In genomic region chr2:139875876-139876275, GRCm38 (mm10) we compare ENCODE assay signal across 25 mouse cellular contexts.
A peak's percentile ranks its signal among the peaks of the same experiment; 100 is the strongest.
DNase-seq lines count a peak whose midpoint lies in the region; ATAC-seq lines count a peak whose summit lies in the region.
"Had no signal": no experiment of that assay in that cellular context is flagged by ENCODE, and none has a peak within 500 bp of the region (broad histone marks: within the 10 kb centered on the region; RNA-seq: fewer than 3 reads in every experiment).

No protein-coding gene starts in this region.

- peak; percentile 32; the same call in 1 of the 2 replicates for ATAC-seq in forebrain, embryonic 11.5 days (replicated peaks; ENCODE audit: low FRiP score)
- no peak for ATAC-seq in forebrain, embryonic 12.5 days (ENCODE audit: low FRiP score)
- 0 out of 2 replicates have a peak, but pooled peaks have one; percentile 32 for ATAC-seq in midbrain, embryonic 12.5 days (ENCODE audit: low FRiP score, low read depth)
- no peak for ATAC-seq in midbrain, embryonic 15.5 days (replicated peaks)
- peak; percentile 11; the same call in 1 of the 2 replicates for ATAC-seq in neural tube, embryonic 11.5 days (ENCODE audit: insufficient read depth, low FRiP score, low TSS enrichment)
- ATAC-seq: activated CD4-positive, CD25-positive, alpha-beta regulatory T cell, adult 4 months; forebrain, embryonic 14.5 days had no signal

- H3K27me3 ChIP-seq in forebrain, embryonic 11.5 days (ENCODE audit: control insufficient read depth, insufficient read depth, low read length), result no peaks in the 10 kb centered on the region
- no peaks in the 10 kb centered on the region for H3K27me3 ChIP-seq in forebrain, embryonic 12.5 days
- no peaks in the 10 kb centered on the region for H3K27me3 ChIP-seq in midbrain, embryonic 12.5 days
- no peaks in the 10 kb centered on the region for H3K27me3 ChIP-seq in midbrain, embryonic 15.5 days (replicated peaks)
- no peaks in the 10 kb centered on the region for H3K27me3 ChIP-seq in neural tube, embryonic 11.5 days (ENCODE audit: control insufficient read depth, insufficient read depth, low read length)
- H3K27me3 ChIP-seq: CH12.LX; embryonic facial prominence, embryonic 15.5 days; hindbrain, embryonic 12.5 days; hindbrain, embryonic 15.5 days had no signal

- no peak overlapping the region for H3K9ac ChIP-seq in forebrain, embryonic 11.5 days (ENCODE audit: low read length)
- H3K9ac ChIP-seq in forebrain, embryonic 12.5 days, result no peak overlapping the region
- H3K9ac ChIP-seq in midbrain, embryonic 12.5 days (replicated peaks), result no peak overlapping the region
- no peak overlapping the region for H3K9ac ChIP-seq in midbrain, embryonic 15.5 days
- no peak overlapping the region for H3K9ac ChIP-seq in neural tube, embryonic 11.5 days (ENCODE audit: low read length)
- H3K9ac ChIP-seq: embryonic facial prominence, embryonic 15.5 days; hindbrain, embryonic 12.5 days; hindbrain, embryonic 15.5 days had no signal

- no peak overlapping the region for H3K4me2 ChIP-seq in forebrain, embryonic 11.5 days (ENCODE audit: low read depth, low read length, severe bottlenecking)
- H3K4me2 ChIP-seq in forebrain, embryonic 12.5 days, result no peak overlapping the region
- no peak overlapping the region for H3K4me2 ChIP-seq in midbrain, embryonic 12.5 days (replicated peaks)
- H3K4me2 ChIP-seq in midbrain, embryonic 15.5 days, result no peak overlapping the region
- no peak overlapping the region for H3K4me2 ChIP-seq in neural tube, embryonic 11.5 days (ENCODE audit: low read depth)
- H3K4me2 ChIP-seq: embryonic facial prominence, embryonic 15.5 days; heart, embryonic 11.5 days; hindbrain, embryonic 12.5 days; hindbrain, embryonic 15.5 days had no signal

- no peaks in the 10 kb centered on the region for H3K9me3 ChIP-seq in forebrain, embryonic 11.5 days (ENCODE audit: control insufficient read depth, low read length)
- no peaks in the 10 kb centered on the region for H3K9me3 ChIP-seq in forebrain, embryonic 12.5 days
- no peaks in the 10 kb centered on the region for H3K9me3 ChIP-seq in midbrain, embryonic 12.5 days
- H3K9me3 ChIP-seq in midbrain, embryonic 15.5 days, result no peaks in the 10 kb centered on the region
- H3K9me3 ChIP-seq in neural tube, embryonic 11.5 days (ENCODE audit: control insufficient read depth, low read length), result no peaks in the 10 kb centered on the region
- H3K9me3 ChIP-seq: embryonic facial prominence, embryonic 15.5 days; hindbrain, embryonic 12.5 days; hindbrain, embryonic 15.5 days had no signal

- 42% methylated on average over 3 of the region's 3 CpGs for WGBS in forebrain, embryonic 11.5 days
- WGBS in forebrain, embryonic 12.5 days, result 37% methylated on average over 3 of the region's 3 CpGs
- 61% methylated on average over 3 of the region's 3 CpGs for WGBS in midbrain, embryonic 12.5 days
- WGBS in midbrain, embryonic 15.5 days, result 61% methylated on average over 3 of the region's 3 CpGs
- WGBS in neural tube, embryonic 11.5 days, result 50% methylated on average over 3 of the region's 3 CpGs

- no peaks in the 10 kb centered on the region; the same call in 1 of the 2 replicates for H3K4me1 ChIP-seq in forebrain, embryonic 11.5 days (replicated peaks; ENCODE audit: control insufficient read depth, insufficient read depth, low read length)
- peaks cover 7% of the 10 kb centered on the region for H3K4me1 ChIP-seq in forebrain, embryonic 12.5 days
- peaks cover 6% of the 10 kb centered on the region for H3K4me1 ChIP-seq in midbrain, embryonic 12.5 days
- no peaks in the 10 kb centered on the region for H3K4me1 ChIP-seq in midbrain, embryonic 15.5 days
- H3K4me1 ChIP-seq in neural tube, embryonic 11.5 days (ENCODE audit: control insufficient read depth, insufficient read depth, low read length), result no peaks in the 10 kb centered on the region
- H3K4me1 ChIP-seq: hindbrain, embryonic 12.5 days; hindbrain, embryonic 15.5 days had no signal

- H3K4me3 ChIP-seq in forebrain, embryonic 11.5 days (ENCODE audit: low read depth, low read length), result no peak overlapping the region
- H3K4me3 ChIP-seq in forebrain, embryonic 12.5 days (replicated peaks), result no peak overlapping the region
- H3K4me3 ChIP-seq in midbrain, embryonic 12.5 days, result no peak overlapping the region
- H3K4me3 ChIP-seq in midbrain, embryonic 15.5 days, result no peak overlapping the region
- no peak overlapping the region for H3K4me3 ChIP-seq in neural tube, embryonic 11.5 days (ENCODE audit: low read depth, low read length)
- H3K4me3 ChIP-seq: embryonic facial prominence, embryonic 15.5 days; hindbrain, embryonic 12.5 days; hindbrain, embryonic 15.5 days had no signal

- no peak for DNase-seq in forebrain, embryonic 11.5 days (ENCODE audit: low spot score)
- DNase-seq in neural tube, embryonic 11.5 days (ENCODE audit: low spot score), result no peak
- no peak for DNase-seq in neural tube, embryonic 10.5 days (ENCODE audit: extremely low spot score, low spot score)
- DNase-seq in R1 (ENCODE audit: low read depth, low spot score), result peak; percentile 8
- no peak for DNase-seq in heart, adult 11 months
- DNase-seq: adrenal gland, adult 8-10 months; adrenal gland, postnatal 25 days; B cell, adult 2 months; cerebellum, adult 11-12 months; cerebellum, adult 8-10 months; cerebellum, postnatal 10 days; cerebellum, postnatal 36 days; embryo, embryonic 11 days; gastrocnemius, postnatal 10 days; gastrocnemius, postnatal 36 days had no signal

- H3K27ac ChIP-seq in forebrain, embryonic 11.5 days (ENCODE audit: low read depth, low read length), result no peak overlapping the region
- no peak overlapping the region for H3K27ac ChIP-seq in forebrain, embryonic 12.5 days
- no peak overlapping the region for H3K27ac ChIP-seq in midbrain, embryonic 12.5 days (replicated peaks)
- no peak overlapping the region for H3K27ac ChIP-seq in midbrain, embryonic 15.5 days
- H3K27ac ChIP-seq in neural tube, embryonic 11.5 days (ENCODE audit: low read depth, low read length), result no peak overlapping the region
- H3K27ac ChIP-seq: embryonic facial prominence, embryonic 15.5 days; hindbrain, embryonic 12.5 days; hindbrain, embryonic 15.5 days had no signal

- H3K36me3 ChIP-seq in forebrain, embryonic 11.5 days (ENCODE audit: control insufficient read depth, insufficient read depth, low read length), result no peaks in the 10 kb centered on the region
- no peaks in the 10 kb centered on the region for H3K36me3 ChIP-seq in forebrain, embryonic 12.5 days (replicated peaks)
- no peaks in the 10 kb centered on the region for H3K36me3 ChIP-seq in midbrain, embryonic 12.5 days
- no peaks in the 10 kb centered on the region for H3K36me3 ChIP-seq in midbrain, embryonic 15.5 days (replicated peaks)
- no peaks in the 10 kb centered on the region for H3K36me3 ChIP-seq in neural tube, embryonic 11.5 days (ENCODE audit: control insufficient read depth, insufficient read depth, low read length)
- H3K36me3 ChIP-seq: embryonic facial prominence, embryonic 15.5 days; hindbrain, embryonic 12.5 days; hindbrain, embryonic 15.5 days had no signal

Comparison
In these comparisons a context has a peak if more than half of its experiments do, and no peak if none do; other contexts are left out.
1. ATAC-seq: peak in forebrain, embryonic 11.5 days (single experiment), midbrain, embryonic 12.5 days (single experiment) and neural tube, embryonic 11.5 days (single experiment); none in forebrain, embryonic 12.5 days (single experiment) and midbrain, embryonic 15.5 days (single experiment).